Mouse (Mus musculus) brain, embryonic 14.5 days (tissue): ENCODE results near the gene Hmg20a. TPM values are rescaled to one million over a fixed set of nuclear protein-coding genes. Genes with fewer than 3 reads are reported as not detected.
"Not testable (repeated sequence)": the region's sequence is repeated elsewhere in the genome, so short reads cannot be mapped to it uniquely, and the experiment has no call there.

Experiments
- DNase-seq: peaks from one replicate; pipeline ENCODE4 v3.0.0-alpha.2; 2011; ENCODE audit warnings: low read depth
- CTCF ChIP-seq: fragments of 200-500 bp; IDR thresholded peaks from 2 replicates; pipeline ENCODE4 v1.5.1; 2012; ENCODE audit warnings: inconsistent platforms, mild to moderate bottlenecking, moderate library complexity, borderline replicate concordance; ENCODE audit not compliant: insufficient read depth, insufficient read length; ENCODE audit errors: extremely low read depth
- POLR2A ChIP-seq: fragments of 200-500 bp; IDR thresholded peaks from 2 replicates; pipeline ENCODE4 v1.6.1; 2012; ENCODE audit warnings: mild to moderate bottlenecking, inconsistent platforms, borderline replicate concordance; ENCODE audit not compliant: poor library complexity, insufficient read depth, insufficient read length, severe bottlenecking; ENCODE audit errors: extremely low read depth
- polyA plus RNA-seq: library from polyadenylated mRNA; depleted of rRNA; stranded (reverse); fragments of >200 nt; gene quantifications from 2 replicates; pipeline ENCODE4 v1.2.3, GENCODE M21; 2012

Hmg20a gene
- polyA plus RNA-seq, 1 experiment: 96.5 TPM

DNA sequence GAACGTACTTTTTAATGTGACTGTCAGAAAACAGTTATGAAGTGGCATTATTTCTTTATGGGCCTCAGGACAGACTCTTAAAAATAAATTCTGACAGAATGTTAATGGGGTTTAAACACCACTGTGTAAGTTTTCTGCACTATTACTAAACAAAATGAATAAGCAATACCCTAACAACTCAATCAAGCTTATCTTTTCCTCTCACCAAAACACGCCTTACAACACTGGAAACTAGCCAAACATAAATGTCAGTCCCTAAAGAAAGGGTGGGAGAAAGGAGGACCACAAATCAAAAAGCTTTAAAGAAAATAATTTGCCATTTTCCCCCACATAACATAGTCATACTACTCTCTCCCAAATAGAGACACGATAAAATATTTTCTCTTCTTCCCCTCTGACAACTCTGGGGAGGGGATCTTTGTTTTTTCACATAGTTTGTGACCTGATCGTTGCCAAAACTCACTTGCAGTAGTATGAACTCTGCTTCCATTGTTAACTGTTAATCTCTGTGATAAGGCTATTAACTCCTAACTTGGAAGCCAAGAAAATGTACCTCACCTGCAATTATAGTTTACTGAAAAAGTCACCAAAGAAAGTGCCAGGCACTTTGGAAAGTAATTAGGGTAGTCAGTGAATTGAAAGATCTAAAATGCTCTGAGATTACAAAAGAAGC, 2.3 kb upstream of the Hmg20a start:
- DNase-seq: no peak
- no peak for TF ChIP-seq CTCF
- no peak for TF ChIP-seq POLR2A

GRCm38 (mm10) chr9:56417415-56417947, 928 bp upstream of the Hmg20a start:
- peak; percentile 36; the same call in 1 of the 2 replicates for TF ChIP-seq CTCF
- no peak for TF ChIP-seq POLR2A
- DNase-seq: peak; percentile 71

DNA sequence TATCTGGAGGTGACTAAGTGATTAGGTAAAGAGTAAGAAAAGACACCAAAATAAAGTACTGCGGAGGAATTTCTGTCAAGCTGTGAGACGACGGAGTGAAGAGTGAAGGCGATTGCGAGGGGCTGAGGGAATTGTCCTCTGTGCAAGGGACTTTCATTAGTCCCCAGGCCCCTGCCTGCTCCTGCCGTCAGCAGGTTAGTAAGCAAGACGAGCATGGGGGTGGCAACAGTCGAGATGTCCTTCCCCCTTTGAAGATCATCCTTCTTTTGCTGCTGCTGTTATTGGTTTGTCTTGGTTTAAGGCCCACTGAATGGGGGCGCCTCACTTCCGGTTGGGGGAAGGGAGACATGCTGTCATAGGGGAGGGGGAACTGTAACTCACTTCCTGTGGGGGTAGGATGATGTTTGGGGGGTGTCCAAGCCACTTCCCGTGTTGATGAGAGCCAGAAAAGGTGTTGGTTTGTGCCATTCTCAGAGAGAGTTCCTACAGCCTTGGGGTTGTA, 380 bp downstream of the Hmg20a start:
- no peak for TF ChIP-seq CTCF
- TF ChIP-seq POLR2A: peak; percentile 50; the same call in 1 of the 2 replicates
- DNase-seq: peak; percentile 96

- TF ChIP-seq POLR2A: no peak
- TF ChIP-seq CTCF: no peak
- DNase-seq: no peak
Measured at GRCm38 (mm10) chr9:56420236-56420635, 1.8 kb downstream of the Hmg20a start.

DNA sequence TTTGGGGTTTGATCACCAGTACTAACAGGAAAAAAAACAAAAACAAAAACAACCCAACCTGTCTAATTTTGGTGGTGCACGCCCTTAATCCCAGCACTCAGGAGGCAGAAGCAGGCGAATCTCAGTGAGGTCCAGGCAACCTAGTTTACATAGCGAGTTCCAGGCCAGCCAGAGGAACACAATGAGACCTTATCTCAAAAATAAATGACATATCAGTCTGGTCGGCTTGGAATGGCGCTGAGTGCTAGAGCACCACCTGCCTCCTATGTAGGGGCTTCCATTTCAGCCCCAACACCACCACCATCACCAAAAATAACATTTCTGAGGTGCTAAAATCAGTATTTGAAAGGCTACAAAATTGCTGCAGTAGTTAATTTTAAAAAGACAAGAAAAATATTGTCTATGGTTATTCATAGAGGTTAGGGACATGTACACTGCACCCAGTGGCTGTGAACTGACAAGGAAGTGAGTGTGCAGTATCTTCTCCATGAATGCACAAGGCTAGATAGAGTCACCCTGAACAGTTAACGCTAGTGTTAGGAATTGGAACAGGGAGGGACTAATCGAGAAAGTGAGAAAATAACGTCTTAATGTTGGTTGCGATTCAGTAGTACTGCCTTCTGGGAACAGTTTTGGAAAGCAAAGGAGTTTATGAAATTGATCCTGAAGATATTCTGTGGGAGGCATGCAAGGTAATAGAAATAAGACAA, 2.6 kb downstream of the Hmg20a start:
- TF ChIP-seq POLR2A: no peak
- TF ChIP-seq CTCF: no peak
- DNase-seq: no peak

GRCm38 (mm10) chr9:56421991-56422390, 3.6 kb downstream of the Hmg20a start:
- no peak for DNase-seq
- no peak for TF ChIP-seq CTCF
- no peak for TF ChIP-seq POLR2A

DNA sequence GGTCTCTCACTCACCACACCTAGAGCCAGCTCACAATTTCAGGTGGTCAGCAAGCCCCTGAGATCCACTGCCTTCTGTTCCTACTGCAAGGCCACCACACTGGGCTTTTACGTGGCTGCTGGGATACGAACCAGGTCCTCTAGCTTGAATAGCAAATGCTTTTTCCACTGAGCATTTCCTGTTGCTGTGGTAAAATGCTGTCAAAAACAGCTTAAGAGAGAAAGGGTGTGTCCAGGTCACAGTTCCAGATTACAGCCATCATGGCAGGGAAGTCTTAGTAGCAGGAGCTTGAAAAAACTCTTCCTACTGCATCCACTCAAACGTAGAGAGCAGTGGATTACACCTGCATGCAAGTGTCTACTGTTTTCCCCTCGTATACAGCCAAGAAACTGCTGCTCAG, 6.5 kb downstream of the Hmg20a start:
- no peak for TF ChIP-seq POLR2A
- no peak for TF ChIP-seq CTCF
- DNase-seq: no peak

DNA sequence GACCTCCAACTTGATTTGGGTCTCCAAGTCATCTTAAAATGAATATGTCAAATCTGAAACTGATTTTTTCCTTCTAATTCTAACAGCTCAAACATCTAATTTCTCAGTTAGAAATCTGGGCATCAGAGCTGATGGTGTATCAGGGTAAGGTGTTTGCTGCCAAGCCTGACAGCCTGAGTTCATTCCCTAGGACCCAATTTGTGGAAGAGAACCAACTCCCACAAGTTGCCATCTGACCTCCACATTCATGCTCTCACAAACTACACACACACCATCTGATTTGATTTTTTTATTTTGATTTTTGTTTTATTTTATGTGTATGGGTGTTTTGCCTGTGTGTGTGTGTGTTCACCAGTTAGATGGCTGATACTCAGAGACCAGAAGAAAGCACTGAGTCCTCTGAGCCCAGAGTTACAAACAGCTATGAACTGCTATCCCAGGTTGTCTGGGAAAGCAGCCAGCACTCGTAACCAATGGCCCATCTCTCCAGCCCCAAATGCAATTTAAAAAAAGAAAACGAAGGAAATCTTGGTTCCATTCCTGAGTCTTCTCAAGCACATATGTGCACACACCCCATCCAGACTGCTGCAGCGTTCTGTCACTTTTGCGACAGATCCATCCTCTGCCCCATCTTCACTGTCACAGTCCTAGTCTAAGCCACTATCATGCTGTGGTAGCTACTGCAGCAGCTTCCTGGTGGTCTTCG, 17.6 kb downstream of the Hmg20a start:
- TF ChIP-seq CTCF (no peak), POLR2A (no peak)
- DNase-seq: peak; percentile 47

GRCm38 (mm10) chr9:56437300-56437892, 19.0 kb downstream of the Hmg20a start:
- not testable (repeated sequence) for DNase-seq

- TF ChIP-seq CTCF (no peak), POLR2A (no peak)
- DNase-seq: no peak
Measured at GRCm38 (mm10) chr9:56439699-56440098, 21.3 kb downstream of the Hmg20a start.

GRCm38 (mm10) chr9:56451570-56451969, 33.2 kb downstream of the Hmg20a start:
- TF ChIP-seq CTCF (no peak), POLR2A (no peak)
- DNase-seq: peak; percentile 67
